Mouse (Mus musculus) stomach, embryonic 16.5 days (tissue): ENCODE measurements around the gene Cldn15. TPM values are rescaled to one million over a fixed set of nuclear protein-coding genes. Genes with fewer than 3 reads are reported as not detected.

Experiments
- ATAC-seq: fragments of 200-750 bp; cut with Nextera tagmentation; 2 replicates; pipeline ENCODE4 v1.8.0; 2017; ENCODE audit warnings: moderate number of reproducible peaks, moderate TSS enrichment; ENCODE audit not compliant: insufficient read depth, low FRiP score
- H3K27ac ChIP-seq: fragments of 300-500 bp; sonication (generic); 2 replicates; pipeline ENCODE4 v1.5.1; 2014; ENCODE audit warnings: low read length
- H3K27me3 ChIP-seq: fragments of 300-500 bp; sonication (generic); 2 replicates; pipeline ENCODE4 v1.6.1; 2014; ENCODE audit warnings: low read length, control low read depth, mixed read lengths; ENCODE audit not compliant: control insufficient read depth, insufficient read depth
- H3K36me3 ChIP-seq: fragments of 300-500 bp; sonication (generic); 2 replicates; pipeline ENCODE4 v1.6.1; 2014; ENCODE audit warnings: low read length; ENCODE audit not compliant: control insufficient read depth, insufficient read depth
- H3K4me1 ChIP-seq: fragments of 300-500 bp; sonication (generic); 2 replicates; pipeline ENCODE4 v1.6.1; 2014; ENCODE audit warnings: low read length, control low read depth, mixed read lengths; ENCODE audit not compliant: control insufficient read depth, insufficient read depth
- H3K4me2 ChIP-seq: fragments of 300-500 bp; sonication (generic); 2 replicates; pipeline ENCODE4 v1.6.1; 2014; ENCODE audit warnings: low read depth, low read length, mixed read lengths
- H3K4me3 ChIP-seq: fragments of 300-500 bp; sonication (generic); replicated peaks from 2 replicates; pipeline ENCODE4 v1.5.1; 2014; ENCODE audit warnings: mild to moderate bottlenecking, low read length
- H3K9ac ChIP-seq: fragments of 300-500 bp; sonication (generic); 2 replicates; pipeline ENCODE4 v1.6.1; 2014; ENCODE audit warnings: low read length
- H3K9me3 ChIP-seq: fragments of 300-500 bp; sonication (generic); replicated peaks from 2 replicates; pipeline ENCODE4 v1.6.1; 2016; ENCODE audit warnings: low read length, control low read depth; ENCODE audit not compliant: control insufficient read depth
- WGBS: fragments of 180-500 bp; shearing (Covaris S2); extraction: QIAGEN DNeasy Blood & Tissue Kit; methylation state at CpG from one replicate; pipeline ENCODE4 v1.1.7; 2014; 5-methylcytosine and 5-hydroxymethylcytosine counted together
- microRNA counts: library from miRNA; unstranded; fragments of <30 nt; microRNA quantifications from one replicate; lab custom pipeline; 2016
- microRNA-seq: library from miRNA; unstranded; fragments of <30 nt; microRNA quantifications from one replicate; pipeline ENCODE4, GENCODE M21; 2016
- polyA plus RNA-seq: library from polyadenylated mRNA; unstranded; fragments of >200 nt; fragmentation: Nextera tagmentation; extraction: Ambion mirVana; gene quantifications from 2 replicates; pipeline ENCODE4 v1.2.1, GENCODE M21; 2015

Cldn15 gene
- polyA plus RNA-seq, 1 experiment from 2014 or later, result 11.5 TPM

DNA sequence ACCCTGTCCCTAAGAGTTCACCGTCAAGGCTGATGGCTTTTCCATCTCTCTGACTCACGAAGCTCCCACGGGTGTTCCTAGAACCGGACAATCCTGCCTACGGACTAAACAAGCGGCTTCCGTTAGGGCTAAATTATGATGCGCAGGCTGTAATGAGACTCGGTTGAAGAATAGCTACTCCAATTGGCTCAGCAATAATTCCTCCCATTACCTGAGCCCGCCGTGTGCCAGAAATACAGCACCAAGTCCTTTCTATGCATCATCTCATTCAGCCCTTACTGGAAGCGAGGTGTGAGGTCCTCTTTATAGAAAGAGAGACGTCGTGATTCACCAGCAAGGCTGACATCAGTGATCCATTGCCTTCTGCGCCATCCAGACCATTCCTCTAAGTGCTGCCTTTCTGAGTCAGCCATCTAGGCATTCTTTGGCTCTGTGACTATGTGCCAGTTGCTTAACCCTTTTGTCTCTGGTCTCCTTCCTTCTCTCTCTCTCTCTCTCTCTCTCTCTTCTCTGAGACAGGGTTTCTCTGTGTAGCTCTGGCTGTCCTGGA is 46.1 kb downstream of the Cldn15 start:
- no peaks in the 10 kb centered on the region for H3K36me3 ChIP-seq
- 69% methylated on average over 15 of the region's 15 CpGs for WGBS
- no peak for ATAC-seq

GRCm38 (mm10) chr5:137015913-137016312 is 49.5 kb downstream of the Cldn15 start:
- H3K9me3 ChIP-seq, result no peaks in the 10 kb centered on the region; the same call in 1 of the 2 replicates
- no peak for ATAC-seq
- H3K27me3 ChIP-seq, result no peaks in the 10 kb centered on the region
- H3K27ac ChIP-seq, result no peak overlapping the region
- 85% methylated on average over 3 of the region's 3 CpGs for WGBS
- no peak overlapping the region for H3K4me3 ChIP-seq
- H3K4me1 ChIP-seq, result no peaks in the 10 kb centered on the region
- no peak overlapping the region for H3K4me2 ChIP-seq
- no peaks in the 10 kb centered on the region for H3K36me3 ChIP-seq
- no peak overlapping the region for H3K9ac ChIP-seq

More for the DNA sequence above, 46.1 kb downstream of the Cldn15 start:
- H3K4me3 ChIP-seq, result no peak overlapping the region
- no peak overlapping the region for H3K4me2 ChIP-seq
- no peaks in the 10 kb centered on the region for H3K27me3 ChIP-seq
- H3K4me1 ChIP-seq, result no peaks in the 10 kb centered on the region
- no peak overlapping the region for H3K9ac ChIP-seq
- H3K9me3 ChIP-seq, result no peaks in the 10 kb centered on the region; the same call in 1 of the 2 replicates
- H3K27ac ChIP-seq, result no peak overlapping the region

DNA sequence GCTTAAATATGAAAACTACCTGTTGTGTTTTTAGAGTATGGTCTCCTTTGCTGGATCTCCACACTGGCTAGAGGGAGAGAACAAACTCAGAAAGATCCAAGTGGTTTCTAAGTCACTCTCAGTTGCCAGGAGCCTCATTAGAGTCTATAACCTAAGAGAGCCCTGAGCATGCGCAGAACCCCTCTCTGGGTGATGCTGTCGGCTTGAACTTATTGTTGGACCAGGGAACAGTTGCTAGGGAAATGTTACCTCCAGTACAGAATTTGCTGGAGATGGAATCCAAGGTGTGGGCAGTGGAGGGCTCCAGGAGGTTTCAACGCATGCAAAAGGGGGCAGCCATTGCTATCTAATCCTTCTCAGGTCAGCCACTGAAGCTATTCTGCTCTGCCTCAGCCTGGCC is 57.9 kb downstream of the Cldn15 start:
- WGBS, result 49% methylated on average over 3 of the region's 3 CpGs
- Histone ChIP-seq H3K27me3 (peaks cover 48% of the 10 kb centered on the region), H3K9me3 (no peaks in the 10 kb centered on the region), H3K4me2 (no peak overlapping the region), H3K4me3 (no peak overlapping the region), H3K36me3 (no peaks in the 10 kb centered on the region), H3K27ac (no peak overlapping the region), H3K4me1 (no peaks in the 10 kb centered on the region), H3K9ac (no peak overlapping the region)
- no peak for ATAC-seq

DNA sequence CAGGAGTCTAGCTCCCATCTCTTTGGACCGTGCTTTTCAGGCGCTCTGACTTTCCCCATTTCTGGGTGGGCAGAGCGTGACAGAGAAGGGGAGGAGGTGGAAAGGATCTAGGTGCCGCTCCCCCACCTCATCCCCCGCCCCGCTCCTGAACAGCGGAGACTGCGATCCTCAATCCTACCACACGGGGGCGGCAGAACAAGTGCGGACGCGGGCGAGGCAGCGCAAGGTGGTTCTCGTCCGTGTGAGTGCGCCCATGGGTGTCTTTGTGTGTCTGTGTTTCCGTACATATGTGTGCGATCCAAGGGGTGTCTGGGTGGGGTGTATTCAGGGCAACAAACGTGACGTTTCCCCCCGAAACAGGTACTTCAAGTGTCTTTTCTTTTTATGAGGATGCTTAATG is 58.7 kb downstream of the Cldn15 start:
- Histone ChIP-seq H3K9me3 (no peaks in the 10 kb centered on the region), H3K36me3 (no peaks in the 10 kb centered on the region), H3K4me2 (no peak overlapping the region), H3K4me3 (no peak overlapping the region), H3K27ac (no peak overlapping the region), H3K4me1 (no peaks in the 10 kb centered on the region), H3K9ac (no peak overlapping the region), H3K27me3 (peaks cover 54% of the 10 kb centered on the region)
- no peak for ATAC-seq
- WGBS, result under 1% methylated on average over 23 of the region's 23 CpGs

MicroRNA genes within 50 kb of the gene (microRNA counts, 519-probe panel; counts per million panel counts)
- microRNA mmu-miR-702 (lab: Ali Mortazavi, UCI), result not detected

Small RNA genes lying within 50 kb of the gene (microRNA-seq; reads per million reads assigned to microRNA genes)
- gene Mir702, result 13.9 reads per million, percentile 36 among the genes with 10 or more reads in this experiment

Other genes starting within 250 kb of the Cldn15 start
- gene Col26a1, start 83.4 kb upstream of the Cldn15 start, polyA plus RNA-seq, result 9.5 and 13.4 TPM in 2 replicates
- gene Ift22, start 58.5 kb upstream of the Cldn15 start, polyA plus RNA-seq, result 54.1 and 57.3 TPM in 2 replicates
- gene Fis1, start 13.3 kb upstream of the Cldn15 start, polyA plus RNA-seq, result 214 and 239 TPM in 2 replicates
- gene Plod3, start 20.4 kb downstream of the Cldn15 start, polyA plus RNA-seq, result 46.1 and 53.7 TPM in 2 replicates
- gene Znhit1, start 21.4 kb downstream of the Cldn15 start, polyA plus RNA-seq, result 95.3 and 104 TPM in 2 replicates
- gene Vgf, start 59.8 kb downstream of the Cldn15 start, polyA plus RNA-seq, result 0.34 and 0.39 TPM in 2 replicates
- gene Ap1s1, start 79.5 kb downstream of the Cldn15 start, polyA plus RNA-seq, result 187 and 192 TPM in 2 replicates
- gene Serpine1, start 105.7 kb downstream of the Cldn15 start, polyA plus RNA-seq, result 0.24 and 0.45 TPM in 2 replicates
- 8.1 and 9.3 TPM in 2 replicates for gene Trim56, start 149.6 kb downstream of the Cldn15 start, polyA plus RNA-seq
- 0.15 TPM in 1 of 2 replicates, not detected in the other for gene Muc3, start 182.7 kb downstream of the Cldn15 start, polyA plus RNA-seq
- 1.1 TPM in 2 replicates for gene Muc3a, start 245.8 kb downstream of the Cldn15 start, polyA plus RNA-seq